Mouse (Mus musculus) erythroid progenitor cell, adult 5-6 weeks (primary cell): Measurements from ENCODE around the gene Gopc. TPM values are rescaled to one million over a fixed set of nuclear protein-coding genes. Genes with fewer than 3 reads are reported as not detected.
"Not testable (repeated sequence)": the region's sequence is repeated elsewhere in the genome, so short reads cannot be mapped to it uniquely, and the experiment has no call there.

ENCODE experiments used
- ATAC-seq: replicated peaks from 2 replicates; pipeline ENCODE4 v1.8.0; 2016; ENCODE audit warnings: moderate number of reproducible peaks, mild to moderate bottlenecking, moderate TSS enrichment, inconsistent platforms; ENCODE audit not compliant: poor library complexity, low FRiP score, severe bottlenecking
- total RNA-seq, 2 experiments: library from RNA; stranded (forward) in 1 of 2; stranded (reverse) in 1 of 2; fragments of 150-400 nt in 1 of 2; fragments of 186-747, 209-891 nt in 1 of 2; gene quantifications; 2 replicates each; pipeline versions ENCODE4 v1.2.3 to v1.2.4; 2015 to 2017; ENCODE audit warnings: low replicate concordance in 2 of 2

Gene Gopc
- total RNA-seq, 2 experiments from 2014 or later: 1.1 to 6.3 TPM

- no peak for ATAC-seq
Measured at GRCm38 (mm10) chr10:52309196-52309595, 72.7 kb downstream of the Gopc start.

- ATAC-seq: no peak
Measured at GRCm38 (mm10) chr10:52304574-52304973, 77.3 kb downstream of the Gopc start.

DNA sequence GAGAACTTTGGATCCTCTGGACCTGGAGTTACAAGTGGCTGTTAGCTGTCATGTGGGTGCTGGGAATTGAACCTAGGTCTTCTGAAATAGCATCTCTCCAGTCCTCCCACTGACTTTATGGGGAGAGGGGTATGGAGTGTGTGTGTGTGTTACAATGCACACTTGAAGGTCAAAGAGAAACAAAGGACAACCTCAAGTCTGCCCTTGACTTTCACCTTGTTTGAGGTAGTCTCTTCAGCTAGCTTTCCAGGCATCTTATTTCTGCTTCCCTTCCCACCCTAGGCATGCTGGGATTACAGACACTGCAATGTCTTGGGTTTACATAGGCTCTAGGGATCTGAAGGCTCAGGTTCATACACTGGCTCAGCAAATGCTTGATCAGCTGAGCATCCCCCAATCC, 79.7 kb downstream of the Gopc start:
- no peak for ATAC-seq

DNA sequence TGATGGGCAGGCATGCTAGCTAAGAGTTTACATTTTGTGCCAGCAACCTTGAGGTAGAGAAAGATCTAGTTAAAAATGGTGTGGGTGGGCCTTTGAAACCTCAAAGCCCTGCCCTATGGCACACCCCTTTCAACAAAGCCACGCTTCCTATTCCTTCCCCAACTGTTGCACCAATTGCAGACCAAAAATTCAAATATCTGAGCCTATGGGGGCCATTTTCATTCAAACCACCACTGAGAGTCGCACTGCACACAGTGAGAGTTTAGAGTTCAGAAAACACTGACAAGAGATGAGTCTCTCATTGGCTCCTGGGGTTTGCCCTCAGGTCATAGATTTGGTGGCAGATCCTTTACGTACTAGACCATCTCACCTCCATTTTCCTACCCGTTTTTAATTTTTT, 80.2 kb downstream of the Gopc start:
- ATAC-seq: no peak

- ATAC-seq: not testable (repeated sequence)
Measured at GRCm38 (mm10) chr10:52298568-52298967, 83.4 kb downstream of the Gopc start.

GRCm38 (mm10) chr10:52295934-52296333, 86.0 kb downstream of the Gopc start:
- no peak for ATAC-seq

DNA sequence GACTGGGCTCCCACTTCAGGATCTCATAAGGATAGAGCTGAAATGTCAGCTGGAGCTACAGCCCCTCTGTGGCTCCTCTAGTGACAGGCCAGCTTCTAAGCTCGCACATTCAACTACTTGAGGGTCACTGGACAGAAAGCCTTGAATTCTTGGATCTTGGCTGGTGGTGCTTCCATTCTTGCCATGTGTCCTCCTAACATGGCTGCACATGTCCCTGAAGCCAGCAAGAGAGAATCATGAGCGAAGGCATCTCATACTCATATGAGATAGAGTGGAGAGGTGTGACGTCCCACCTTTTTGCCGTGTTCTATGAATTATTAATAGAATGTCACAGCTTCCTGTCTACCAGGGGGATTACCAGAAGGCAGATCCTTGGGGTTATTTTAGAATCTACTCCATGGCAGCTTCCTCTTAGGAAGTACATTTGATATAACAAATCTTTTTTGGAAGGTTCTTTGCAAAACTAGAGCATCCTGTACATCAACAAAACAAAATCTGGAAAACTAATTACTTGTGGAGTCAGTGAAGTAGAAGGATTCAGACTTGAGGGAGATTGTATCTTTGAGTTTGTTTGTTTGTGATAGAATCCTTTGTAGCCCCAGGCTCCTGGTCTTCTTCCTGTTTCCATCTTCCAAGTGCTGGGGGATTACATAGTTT, 87.9 kb downstream of the Gopc start:
- ATAC-seq: no peak

GRCm38 (mm10) chr10:52292391-52292790, 89.5 kb downstream of the Gopc start:
- ATAC-seq: not testable (repeated sequence)

DNA sequence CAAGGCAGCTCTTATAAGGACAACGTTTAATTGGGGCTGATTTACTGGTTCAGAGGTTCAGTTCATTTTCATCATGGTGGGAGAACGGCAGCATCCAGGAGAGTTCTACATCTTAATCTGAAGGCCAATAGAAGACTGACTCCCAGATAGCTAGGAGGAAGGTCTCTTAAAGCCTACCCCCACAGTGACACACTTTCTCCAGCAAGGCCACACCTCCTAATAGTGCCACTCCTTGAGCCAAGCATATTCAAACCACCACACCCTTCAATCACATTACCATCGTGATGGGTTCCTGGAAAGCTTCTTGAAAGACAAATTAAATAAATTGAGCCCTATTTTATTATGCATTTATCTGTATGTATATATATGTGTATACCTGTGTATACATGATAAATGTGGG, 92.7 kb downstream of the Gopc start:
- no peak for ATAC-seq

DNA sequence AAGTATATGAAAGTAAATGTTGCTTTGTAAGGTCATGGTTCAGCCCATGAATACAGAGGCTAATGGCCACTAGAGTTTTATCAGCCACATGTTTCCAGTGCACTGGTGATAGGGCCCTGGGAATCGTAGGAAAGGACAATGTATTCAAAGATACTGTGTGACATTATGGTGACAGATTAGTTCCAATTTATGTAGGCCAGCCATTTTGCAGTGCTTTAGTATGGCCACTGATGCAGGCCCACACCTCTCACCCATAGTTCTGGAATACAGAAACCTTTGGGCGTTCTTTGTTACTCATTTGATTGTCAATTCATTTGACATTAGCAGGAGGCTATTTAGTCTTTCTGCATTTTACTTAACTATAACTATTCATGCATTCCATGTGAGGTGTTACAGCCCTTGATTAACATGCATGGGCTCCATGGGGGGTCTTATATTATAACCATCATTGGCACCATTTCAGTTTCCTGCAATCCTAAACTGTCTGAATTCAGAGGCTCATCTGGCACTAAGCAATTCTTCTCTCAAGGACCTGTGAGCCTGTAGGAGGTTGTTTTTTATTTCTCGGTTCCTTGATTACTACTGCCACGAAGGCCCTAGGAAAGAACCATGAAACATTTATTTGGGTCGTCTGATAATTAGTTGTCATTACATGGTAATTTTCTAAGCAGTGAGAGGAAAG, 93.9 kb downstream of the Gopc start:
- ATAC-seq: no peak

Other genes starting within 250 kb of the Gopc start
- gene Ros1, start 186.9 kb downstream of the Gopc start, total RNA-seq (2015; ENCODE audit: low replicate concordance): not detected in 2 replicates
- not detected in 2 replicates for gene Ros1, start 186.9 kb downstream of the Gopc start, total RNA-seq (2017; ENCODE audit: low replicate concordance)
- not detected in 2 replicates for gene Dcbld1, start 148.5 kb downstream of the Gopc start, total RNA-seq (2015; ENCODE audit: low replicate concordance)
- not detected in 2 replicates for gene Dcbld1, start 148.5 kb downstream of the Gopc start, total RNA-seq (2017; ENCODE audit: low replicate concordance)
- gene Gm26741, start 23.4 kb downstream of the Gopc start, total RNA-seq (2015; ENCODE audit: low replicate concordance): not detected in 2 replicates
- not detected in 2 replicates for gene Gm26741, start 23.4 kb downstream of the Gopc start, total RNA-seq (2017; ENCODE audit: low replicate concordance)
- gene Nepn, start 6.8 kb upstream of the Gopc start, total RNA-seq (2015; ENCODE audit: low replicate concordance): not detected in 2 replicates
- gene Nepn, start 6.8 kb upstream of the Gopc start, total RNA-seq (2017; ENCODE audit: low replicate concordance): not detected in 2 replicates
- gene Nus1, start 35.4 kb upstream of the Gopc start, total RNA-seq (2015; ENCODE audit: low replicate concordance): 9.4 and 10.1 TPM in 2 replicates
- 4.7 and 10.8 TPM in 2 replicates for gene Nus1, start 35.4 kb upstream of the Gopc start, total RNA-seq (2017; ENCODE audit: low replicate concordance)